Mouse (Mus musculus): ENCODE measurements at regions not wholly inside any gene's neighbourhood (a gene's known extent, or its start where the extent isn't known, plus 50 kb on each side); places are given as distances from the start of the nearest gene placed in this dataset.

GRCm38 (mm10) chr7:138567352-138567751 is 169.8 kb upstream of the Tcerg1l start:
- TF ChIP-seq CTCF (IDR thresholded peaks at IDR 0.05) (no peak), POLR2A (IDR thresholded peaks at IDR 0.05; ENCODE audit: insufficient read depth, low read depth, low read length) (no peak), EP300 (IDR thresholded peaks at IDR 0.05; ENCODE audit: insufficient read depth, low read depth, low read length) (no peak)

All from heart, adult 2 months (tissue).